Mouse (Mus musculus) C2C12 (cell line): ENCODE measurements around the gene Ahnak2.

ENCODE experiments used
- CTCF ChIP-seq: IDR thresholded peaks from one replicate; pipeline ENCODE4 v1.5.1; 2011; ENCODE audit not compliant: control insufficient read depth, insufficient read depth, insufficient read length
- FOSL1 ChIP-seq: IDR thresholded peaks from one replicate; pipeline ENCODE4 v1.8.0; 2011; ENCODE audit warnings: mild to moderate bottlenecking, low read length; ENCODE audit not compliant: poor library complexity, insufficient read depth, severe bottlenecking
- MYOD1 ChIP-seq: IDR thresholded peaks from one replicate; pipeline ENCODE4 v1.6.1; 2011; ENCODE audit warnings: low read depth; ENCODE audit not compliant: control insufficient read depth, insufficient read length
- USF1 ChIP-seq: IDR thresholded peaks from one replicate; pipeline ENCODE4 v1.6.1; 2011; ENCODE audit warnings: low read depth, mild to moderate bottlenecking, control low read depth, moderate library complexity

- TF ChIP-seq USF1 (no peak), FOSL1 (no peak), CTCF (no peak), MYOD1 (no peak)
Observed at GRCm38 (mm10) chr12:112774481-112774880, 28.0 kb downstream of the Ahnak2 start.
